Mouse (Mus musculus) regulatory T cell (primary cell): ENCODE data around the gene Macrod2.

Experiments
- in situ Hi-C: fragments of 300-600 bp; cut with MboI, MseI; formaldehyde crosslinking; loops from one replicate; pipeline ENCODE4 v1.15.1; 2025; ENCODE audit warnings: high pct_unique_total_duplicates

The Macrod2 gene

GRCm38 (mm10) chr2:142187428-142187827, 1792.3 kb downstream of the Macrod2 start:
- in situ Hi-C loops = no loop called here

- in situ Hi-C loops = no loop called here
These were observed 1822.3 kb downstream of the Macrod2 start for GRCm38 (mm10) chr2:142217371-142217770.

GRCm38 (mm10) chr2:142222137-142222921, 1827.2 kb downstream of the Macrod2 start:
- in situ Hi-C loops = no loop called here

GRCm38 (mm10) chr2:142222926-142223325, 1827.8 kb downstream of the Macrod2 start:
- in situ Hi-C loops = no loop called here

GRCm38 (mm10) chr2:142230985-142231549, 1836.0 kb downstream of the Macrod2 start:
- in situ Hi-C loops = no loop called here

- in situ Hi-C loops = no loop called here
These were observed 1837.7 kb downstream of the Macrod2 start for GRCm38 (mm10) chr2:142232828-142233227.

GRCm38 (mm10) chr2:142243483-142243882, 1848.4 kb downstream of the Macrod2 start:
- in situ Hi-C loops = no loop called here

GRCm38 (mm10) chr2:142250383-142250782, 1855.3 kb downstream of the Macrod2 start:
- in situ Hi-C loops = loop anchor here (10.0 kb wide), 1 partner anchor 1526 kb away; no protein-coding TSS in a partner anchor

- in situ Hi-C loops = loop anchor here (10.0 kb wide), 1 partner anchor 1527 kb away; no protein-coding TSS in a partner anchor
These were observed 1856.4 kb downstream of the Macrod2 start for GRCm38 (mm10) chr2:142251518-142251917.

GRCm38 (mm10) chr2:142253913-142254312, 1858.8 kb downstream of the Macrod2 start:
- in situ Hi-C loops = loop anchor here (10.0 kb wide), 1 partner anchor 1529 kb away; no protein-coding TSS in a partner anchor

GRCm38 (mm10) chr2:142254566-142254965, 1859.5 kb downstream of the Macrod2 start:
- in situ Hi-C loops = loop anchor here (10.0 kb wide), 1 partner anchor 1530 kb away; no protein-coding TSS in a partner anchor

- in situ Hi-C loops = loop anchor here (10.0 kb wide), 1 partner anchor 1533 kb away; no protein-coding TSS in a partner anchor
These were observed 1862.4 kb downstream of the Macrod2 start for GRCm38 (mm10) chr2:142257501-142257900.

GRCm38 (mm10) chr2:142261046-142261445, 1865.9 kb downstream of the Macrod2 start:
- in situ Hi-C loops = no loop called here

- in situ Hi-C loops = no loop called here
These were observed 1869.6 kb downstream of the Macrod2 start for GRCm38 (mm10) chr2:142264697-142265096.

- in situ Hi-C loops = no loop called here
These were observed 1872.7 kb downstream of the Macrod2 start for GRCm38 (mm10) chr2:142267836-142268235.

- in situ Hi-C loops = no loop called here
These were observed 1891.7 kb downstream of the Macrod2 start for GRCm38 (mm10) chr2:142286761-142287160.

GRCm38 (mm10) chr2:142294831-142295230, 1899.7 kb downstream of the Macrod2 start:
- in situ Hi-C loops = no loop called here

- in situ Hi-C loops = no loop called here
These were observed 1908.2 kb downstream of the Macrod2 start for GRCm38 (mm10) chr2:142303098-142303911.

- in situ Hi-C loops = no loop called here
These were observed 1908.7 kb downstream of the Macrod2 start for GRCm38 (mm10) chr2:142303912-142304182.

GRCm38 (mm10) chr2:142323158-142323557, 1928.0 kb downstream of the Macrod2 start:
- in situ Hi-C loops = no loop called here

- in situ Hi-C loops = no loop called here
These were observed 1931.6 kb downstream of the Macrod2 start for GRCm38 (mm10) chr2:142326737-142327136.

- in situ Hi-C loops = no loop called here
These were observed 1934.7 kb downstream of the Macrod2 start for GRCm38 (mm10) chr2:142329761-142330160.
